Mouse (Mus musculus) erythroblast, embryonic 14.5 days (primary cell): ENCODE data around the gene Gprin3. TPM values are rescaled to one million over a fixed set of nuclear protein-coding genes. Genes with fewer than 3 reads are reported as not detected.

Source experiments
- H3K27me3 ChIP-seq: 2 replicates; pipeline ENCODE4 v1.6.1; 2012; ENCODE audit warnings: inconsistent platforms; ENCODE audit not compliant: control insufficient read depth
- H3K36me3 ChIP-seq: 2 replicates; pipeline ENCODE4 v1.6.1; 2012; ENCODE audit warnings: mild to moderate bottlenecking, inconsistent platforms; ENCODE audit not compliant: control insufficient read depth
- H3K4me1 ChIP-seq: 2 replicates; pipeline ENCODE4 v1.6.1; 2012; ENCODE audit warnings: inconsistent platforms; ENCODE audit not compliant: control insufficient read depth
- H3K4me3 ChIP-seq: replicated peaks from 2 replicates; pipeline ENCODE3; 2012; ENCODE audit warnings: moderate library complexity, mild to moderate bottlenecking, inconsistent platforms
- H3K9me3 ChIP-seq: 2 replicates; pipeline ENCODE4 v1.6.1; 2012; ENCODE audit warnings: low read length, inconsistent platforms, mixed read lengths; ENCODE audit not compliant: control insufficient read depth
- GATA1 ChIP-seq: IDR thresholded peaks from 2 replicates; pipeline ENCODE4 v1.6.1; 2012; ENCODE audit warnings: low read length, inconsistent platforms, mixed read lengths
- TAL1 ChIP-seq: IDR thresholded peaks from 3 replicates; pipeline ENCODE4 v1.6.1; 2012; ENCODE audit warnings: low read length, inconsistent platforms, mixed read lengths
- polyA plus RNA-seq: library from polyadenylated mRNA; stranded (reverse); fragments of >175 nt; gene quantifications from 2 replicates; pipeline ENCODE4 v1.2.3, GENCODE M21; 2012

The Gprin3 gene
- polyA plus RNA-seq, 1 experiment, result not detected

GRCm38 (mm10) chr6:59303031-59303430 is 123.1 kb downstream of the Gprin3 start:
- no peaks in the 10 kb centered on the region for H3K4me1 ChIP-seq
- no peak overlapping the region for H3K4me3 ChIP-seq
- no peaks in the 10 kb centered on the region for H3K36me3 ChIP-seq
- H3K9me3 ChIP-seq, result peaks cover 2% of the 10 kb centered on the region; the same call in 1 of the 2 replicates
- TF ChIP-seq GATA1 (no peak), TAL1 (no peak)
- no peaks in the 10 kb centered on the region for H3K27me3 ChIP-seq

Other genes with a start within 250 kb of the Gprin3 start
- gene Tigd2, start 217.4 kb downstream of the Gprin3 start, polyA plus RNA-seq, result 0.09 and 0.10 TPM in 2 replicates